Mouse (Mus musculus): ENCODE results near the gene Oas2. TPM values are rescaled to one million over a fixed set of nuclear protein-coding genes. Genes with fewer than 3 reads are reported as not detected.

Oas2 gene
- polyA plus RNA-seq, 1 experiment from 2014 or later: not detected

DNA sequence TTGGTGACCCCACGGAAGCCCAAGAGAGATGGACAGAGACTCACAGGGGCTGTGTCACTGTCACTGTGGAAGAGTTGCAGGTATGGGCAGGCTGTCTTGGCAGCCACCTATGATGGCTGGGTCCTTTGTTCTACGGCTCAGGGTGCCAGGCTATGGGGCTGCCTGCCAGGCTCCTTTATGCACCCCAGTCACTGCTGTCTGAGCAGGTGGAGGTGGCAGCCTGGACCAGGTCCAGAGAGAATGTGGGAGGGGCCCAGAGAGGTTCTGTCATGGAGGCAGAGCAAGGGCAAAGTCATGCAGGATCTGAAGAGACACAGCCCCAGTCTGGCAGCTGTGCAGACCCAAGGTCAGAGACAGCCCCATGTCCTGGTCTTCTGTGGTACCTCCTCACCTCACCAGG, 46.7 kb downstream of the Oas2 start:
- WGBS: 70% methylated on average over 2 of the region's 2 CpGs
- H3K9me3 ChIP-seq: no peaks in the 10 kb centered on the region
- peaks cover 22% of the 10 kb centered on the region for H3K4me1 ChIP-seq
- peaks cover 96% of the 10 kb centered on the region for H3K27me3 ChIP-seq (ENCODE audit: insufficient read depth, poor library complexity, severe bottlenecking)
- H3K27ac ChIP-seq: no peak overlapping the region
- H3K4me3 ChIP-seq: no peak overlapping the region
- no peaks in the 10 kb centered on the region for H3K36me3 ChIP-seq
- no peak for DNase-seq (ENCODE audit: low spot score)

- WGBS: 74% methylated on average over 4 of the region's 4 CpGs
- peaks cover 22% of the 10 kb centered on the region for H3K4me1 ChIP-seq
Observed at GRCm38 (mm10) chr5:120702421-120702820, 47.2 kb downstream of the Oas2 start.

GRCm38 (mm10) chr5:120700996-120701790, 48.5 kb downstream of the Oas2 start:
- Histone ChIP-seq H3K27ac (no peak overlapping the region), H3K27me3 (ENCODE audit: insufficient read depth, poor library complexity, severe bottlenecking) (peaks cover 96% of the 10 kb centered on the region), H3K36me3 (no peaks in the 10 kb centered on the region), H3K4me1 (peaks cover 17% of the 10 kb centered on the region), H3K4me3 (no peak overlapping the region), H3K9me3 (no peaks in the 10 kb centered on the region)
- 69% methylated on average over 11 of the region's 11 CpGs for WGBS
- DNase-seq (ENCODE audit: low spot score): no peak

More at GRCm38 (mm10) chr5:120702421-120702820, 47.2 kb downstream of the Oas2 start:
- Histone ChIP-seq H3K27me3 (ENCODE audit: insufficient read depth, poor library complexity, severe bottlenecking) (peaks cover 96% of the 10 kb centered on the region), H3K27ac (no peak overlapping the region), H3K9me3 (no peaks in the 10 kb centered on the region), H3K4me3 (no peak overlapping the region), H3K36me3 (no peaks in the 10 kb centered on the region)
- DNase-seq (ENCODE audit: low spot score): no peak

- no peaks in the 10 kb centered on the region for H3K9me3 ChIP-seq
- WGBS: 54% methylated on average over 16 of the region's 16 CpGs
- H3K4me1 ChIP-seq: peaks cover 18% of the 10 kb centered on the region
- H3K27ac ChIP-seq: no peak overlapping the region
- H3K27me3 ChIP-seq (ENCODE audit: insufficient read depth, poor library complexity, severe bottlenecking): peaks cover 96% of the 10 kb centered on the region
- no peak for DNase-seq (ENCODE audit: low spot score)
- H3K36me3 ChIP-seq: no peaks in the 10 kb centered on the region
- no peak overlapping the region for H3K4me3 ChIP-seq
Observed at GRCm38 (mm10) chr5:120698801-120699391, 50.8 kb downstream of the Oas2 start.

- WGBS: 44% methylated on average over 3 of the region's 3 CpGs
- H3K36me3 ChIP-seq: no peaks in the 10 kb centered on the region
- no peak overlapping the region for H3K4me3 ChIP-seq
- no peaks in the 10 kb centered on the region for H3K9me3 ChIP-seq
- peaks cover 97% of the 10 kb centered on the region for H3K27me3 ChIP-seq (ENCODE audit: insufficient read depth, poor library complexity, severe bottlenecking)
- H3K4me1 ChIP-seq: peaks cover 18% of the 10 kb centered on the region
- no peak for DNase-seq (ENCODE audit: low spot score)
- H3K27ac ChIP-seq: no peak overlapping the region
Observed at GRCm38 (mm10) chr5:120698181-120698580, 51.5 kb downstream of the Oas2 start.

DNA sequence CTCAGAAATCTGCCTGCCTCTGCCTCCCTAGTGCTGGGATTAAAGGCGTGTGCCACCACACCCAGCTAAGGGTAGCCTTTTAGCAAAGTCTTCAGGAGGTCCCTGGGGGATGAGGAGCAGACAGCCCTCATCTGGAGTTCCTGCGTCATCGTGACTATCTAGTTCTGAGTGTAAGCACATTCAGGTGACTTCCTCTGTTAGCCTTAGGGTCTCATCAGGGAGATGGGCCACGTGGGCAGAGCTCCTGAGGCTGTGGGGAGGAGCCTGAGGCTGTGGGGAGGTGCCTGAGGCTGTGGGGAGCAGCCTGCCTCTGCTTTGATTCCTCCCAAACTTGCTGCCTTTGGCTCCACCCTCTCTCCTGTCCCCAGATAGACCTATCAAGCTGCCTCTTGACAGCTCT, 52.8 kb downstream of the Oas2 start:
- no peak overlapping the region for H3K27ac ChIP-seq
- no peaks in the 10 kb centered on the region for H3K9me3 ChIP-seq
- H3K27me3 ChIP-seq (ENCODE audit: insufficient read depth, poor library complexity, severe bottlenecking): peaks cover 100% of the 10 kb centered on the region
- H3K36me3 ChIP-seq: no peaks in the 10 kb centered on the region
- peaks cover 18% of the 10 kb centered on the region for H3K4me1 ChIP-seq
- H3K4me3 ChIP-seq: no peak overlapping the region
- no peak for DNase-seq (ENCODE audit: low spot score)
- WGBS: 56% methylated on average over 4 of the region's 4 CpGs

DNA sequence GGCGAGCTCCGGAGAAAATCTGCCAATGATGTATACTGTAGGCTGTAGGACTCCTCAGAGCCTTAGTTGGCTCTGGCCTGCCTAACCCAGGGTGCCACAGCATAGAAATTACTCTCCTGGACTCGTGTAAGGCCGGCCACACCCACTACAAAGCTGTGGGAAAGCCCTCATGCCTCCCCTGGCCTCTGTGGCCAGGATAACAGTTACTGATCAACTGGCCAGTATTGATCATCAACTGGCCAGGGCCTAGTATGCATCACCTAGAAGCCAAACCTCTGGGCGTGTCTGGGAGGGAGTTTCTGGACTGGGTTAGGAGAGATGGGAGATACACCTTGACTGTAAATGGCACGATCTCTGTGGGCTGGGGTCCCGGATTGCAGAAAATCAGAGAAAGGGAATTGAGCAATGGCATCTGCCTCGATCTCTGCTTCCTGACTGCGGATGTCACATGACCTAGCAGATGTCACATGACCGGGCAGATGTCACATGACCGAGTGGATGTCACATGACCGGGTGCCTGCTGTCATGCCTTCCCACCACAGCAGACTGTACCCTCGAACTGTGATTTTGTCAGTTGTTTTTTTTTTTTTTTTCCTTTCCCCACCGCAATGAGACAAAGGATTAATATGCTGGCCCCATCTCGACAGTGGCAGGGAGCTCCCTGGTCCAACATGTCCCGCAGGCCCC, 53.5 kb downstream of the Oas2 start:
- Histone ChIP-seq H3K9me3 (no peaks in the 10 kb centered on the region), H3K27me3 (ENCODE audit: insufficient read depth, poor library complexity, severe bottlenecking) (peaks cover 100% of the 10 kb centered on the region), H3K4me3 (no peak overlapping the region), H3K4me1 (peaks cover 18% of the 10 kb centered on the region), H3K27ac (no peak overlapping the region), H3K36me3 (no peaks in the 10 kb centered on the region)
- WGBS: 72% methylated on average over 16 of the region's 16 CpGs
- no peak for DNase-seq (ENCODE audit: low spot score)

- H3K27me3 ChIP-seq (ENCODE audit: insufficient read depth, poor library complexity, severe bottlenecking): peaks cover 98% of the 10 kb centered on the region
- peaks cover 18% of the 10 kb centered on the region for H3K4me1 ChIP-seq
- no peaks in the 10 kb centered on the region for H3K36me3 ChIP-seq
- no peaks in the 10 kb centered on the region for H3K9me3 ChIP-seq
- H3K27ac ChIP-seq: no peak overlapping the region
- WGBS: 4% methylated on average over 41 of the region's 41 CpGs
- DNase-seq (ENCODE audit: low spot score): no peak
- H3K4me3 ChIP-seq: peak overlapping the region; percentile 51
Observed at GRCm38 (mm10) chr5:120694695-120695074, 55.0 kb downstream of the Oas2 start.

GRCm38 (mm10) chr5:120693931-120694694, 55.5 kb downstream of the Oas2 start:
- peaks cover 92% of the 10 kb centered on the region for H3K27me3 ChIP-seq (ENCODE audit: insufficient read depth, poor library complexity, severe bottlenecking)

DNA sequence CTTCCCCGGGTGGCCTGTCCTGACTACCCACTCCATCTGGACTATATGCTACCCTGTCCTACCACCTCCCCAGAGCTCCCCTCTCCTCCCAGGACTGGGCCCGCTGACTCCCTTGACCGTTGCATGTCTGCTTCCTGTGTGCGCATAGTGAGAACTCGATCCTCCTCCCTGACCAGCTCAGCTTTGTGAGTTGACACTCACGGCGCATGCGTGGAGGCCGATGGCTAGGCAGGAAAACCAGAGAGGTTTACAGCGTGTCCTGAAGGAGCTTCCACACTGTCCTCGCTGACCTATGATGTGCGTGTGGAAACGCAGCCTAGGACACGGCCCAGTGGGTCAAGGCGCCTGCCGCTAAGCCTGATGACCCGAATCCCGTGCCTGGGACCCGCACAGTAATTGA, 57.6 kb downstream of the Oas2 start:
- no peak for DNase-seq (ENCODE audit: low spot score)
- H3K4me1 ChIP-seq: peaks cover 15% of the 10 kb centered on the region
- WGBS: 69% methylated on average over 19 of the region's 19 CpGs
- no peak overlapping the region for H3K27ac ChIP-seq
- no peaks in the 10 kb centered on the region for H3K36me3 ChIP-seq
- peaks cover 72% of the 10 kb centered on the region for H3K27me3 ChIP-seq (ENCODE audit: insufficient read depth, poor library complexity, severe bottlenecking)
- H3K4me3 ChIP-seq: no peak overlapping the region
- H3K9me3 ChIP-seq: no peaks in the 10 kb centered on the region

More at GRCm38 (mm10) chr5:120693931-120694694, 55.5 kb downstream of the Oas2 start:
- H3K36me3 ChIP-seq: no peaks in the 10 kb centered on the region
- 13% methylated on average over 38 of the region's 38 CpGs for WGBS
- DNase-seq (ENCODE audit: low spot score): no peak
- no peak overlapping the region for H3K27ac ChIP-seq
- H3K4me3 ChIP-seq: peak overlapping the region; percentile 51
- H3K4me1 ChIP-seq: peaks cover 18% of the 10 kb centered on the region
- no peaks in the 10 kb centered on the region for H3K9me3 ChIP-seq

- H3K36me3 ChIP-seq: no peaks in the 10 kb centered on the region
- H3K27ac ChIP-seq: no peak overlapping the region
- H3K4me1 ChIP-seq: peaks cover 15% of the 10 kb centered on the region
- DNase-seq (ENCODE audit: low spot score): no peak
- no peak overlapping the region for H3K4me3 ChIP-seq
- no peaks in the 10 kb centered on the region for H3K9me3 ChIP-seq
- H3K27me3 ChIP-seq (ENCODE audit: insufficient read depth, poor library complexity, severe bottlenecking): peaks cover 70% of the 10 kb centered on the region
- 52% methylated on average over 4 of the region's 4 CpGs for WGBS
Observed at GRCm38 (mm10) chr5:120690417-120690816, 59.2 kb downstream of the Oas2 start.

DNA sequence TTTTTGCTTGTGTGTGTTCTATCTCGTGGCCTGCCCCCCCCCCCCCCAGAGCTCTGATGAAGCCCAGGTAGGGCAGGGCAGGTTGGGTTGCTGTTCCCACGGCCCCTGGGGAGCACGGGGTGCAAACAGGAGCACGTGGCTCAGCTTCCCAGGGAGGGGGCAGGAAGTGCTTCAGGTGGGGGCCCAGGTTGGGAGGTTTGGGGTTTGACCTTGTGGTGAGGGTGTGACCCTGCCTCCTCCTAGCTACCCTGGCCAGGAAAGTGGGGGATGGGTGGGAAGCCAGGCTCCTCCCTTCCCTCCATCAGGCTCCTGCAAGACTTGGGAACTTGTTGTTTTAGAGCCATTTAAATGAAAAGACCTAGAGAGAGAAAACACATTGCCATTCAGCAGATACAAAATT, 61.2 kb downstream of the Oas2 start:
- no peak overlapping the region for H3K4me3 ChIP-seq
- 0 out of 2 replicates have a peak, but pooled peaks cover 4% of the 10 kb centered on the region for H3K4me1 ChIP-seq
- DNase-seq (ENCODE audit: low spot score): no peak
- peaks cover 70% of the 10 kb centered on the region for H3K27me3 ChIP-seq (ENCODE audit: insufficient read depth, poor library complexity, severe bottlenecking)
- no peaks in the 10 kb centered on the region for H3K36me3 ChIP-seq
- no peaks in the 10 kb centered on the region for H3K9me3 ChIP-seq
- no peak overlapping the region for H3K27ac ChIP-seq
- 23% methylated on average over 4 of the region's 4 CpGs for WGBS

Data from heart, embryonic 10.5 days (tissue).